Mouse (Mus musculus) liver, postnatal 0 days (tissue): ENCODE measurements at regions not wholly inside any gene's neighbourhood (a gene's known extent, or its start where the extent isn't known, plus 50 kb on each side); places are given as distances from the start of the nearest gene placed in this dataset.

Source experiments
- ATAC-seq: fragments of 200-750 bp; cut with Nextera tagmentation; 2 replicates; pipeline ENCODE4 v1.8.0; 2017; ENCODE audit warnings: mild to moderate bottlenecking, moderate library complexity
- DNase-seq: peaks from one replicate; pipeline ENCODE4 v3.0.0-alpha.2; 2016
- H3K27ac ChIP-seq: fragments of 300-500 bp; sonication (generic); 2 replicates; pipeline ENCODE4 v1.5.1; 2014; ENCODE audit warnings: antibody characterized with exemption, moderate library complexity, mild to moderate bottlenecking, low read depth
- H3K27me3 ChIP-seq: fragments of 300-500 bp; sonication (generic); 2 replicates; pipeline ENCODE4 v1.6.1; 2014; ENCODE audit warnings: low read length, control low read depth, mixed read lengths; ENCODE audit not compliant: insufficient read depth
- H3K36me3 ChIP-seq: fragments of 300-500 bp; sonication (generic); replicated peaks from 2 replicates; pipeline ENCODE4 v1.6.1; 2014; ENCODE audit warnings: mild to moderate bottlenecking, control low read depth, low read length, moderate library complexity, mixed read lengths; ENCODE audit not compliant: insufficient read depth
- H3K4me1 ChIP-seq: fragments of 300-500 bp; sonication (generic); 2 replicates; pipeline ENCODE4 v1.6.1; 2014; ENCODE audit warnings: antibody characterized with exemption, mild to moderate bottlenecking, control low read depth; ENCODE audit not compliant: insufficient read depth
- H3K4me2 ChIP-seq: fragments of 300-500 bp; sonication (generic); 2 replicates; pipeline ENCODE4 v1.6.1; 2014; ENCODE audit warnings: low read depth, mild to moderate bottlenecking, low read length, moderate library complexity, mixed read lengths
- H3K4me3 ChIP-seq: fragments of 300-500 bp; sonication (generic); 2 replicates; pipeline ENCODE4 v1.5.1; 2014; ENCODE audit warnings: low read depth, low read length
- H3K9ac ChIP-seq: fragments of 300-500 bp; sonication (generic); replicated peaks from 2 replicates; pipeline ENCODE4 v1.6.1; 2014; ENCODE audit warnings: mild to moderate bottlenecking, moderate library complexity
- H3K9me3 ChIP-seq: fragments of 300-500 bp; sonication (generic); 2 replicates; pipeline ENCODE4 v1.6.1; 2016; ENCODE audit warnings: mild to moderate bottlenecking, control low read depth, low read length, mixed read lengths
- CTCF ChIP-seq: sonication (generic); IDR thresholded peaks from 2 replicates; pipeline ENCODE4 v1.5.1; 2016; ENCODE audit warnings: antibody characterized with exemption, low read depth
- EP300 ChIP-seq: IDR thresholded peaks from 2 replicates; pipeline ENCODE4 v1.6.1; 2016; ENCODE audit warnings: antibody characterized with exemption, low read depth, mild to moderate bottlenecking
- WGBS: fragments of 180-500 bp; shearing (Covaris S2); extraction: QIAGEN DNeasy Blood & Tissue Kit; methylation state at CpG from one replicate; pipeline ENCODE4 v1.1.7; 2014; ENCODE audit not compliant: insufficient replicate concordance; 5-methylcytosine and 5-hydroxymethylcytosine counted together

- Histone ChIP-seq H3K4me1 (no peaks in the 10 kb centered on the region), H3K4me2 (no peak overlapping the region), H3K9ac (no peak overlapping the region), H3K27me3 (no peaks in the 10 kb centered on the region), H3K4me3 (no peak overlapping the region), H3K9me3 (no peaks in the 10 kb centered on the region), H3K36me3 (no peaks in the 10 kb centered on the region), H3K27ac (no peak overlapping the region)
- DNase-seq (no peak), ATAC-seq (no peak)
- TF ChIP-seq EP300 (no peak), CTCF (no peak)
- WGBS: 73% methylated on average over 2 of the region's 2 CpGs
Observed at GRCm38 (mm10) chr15:61184597-61184963, 261.8 kb upstream of the A1bg start.

- Histone ChIP-seq H3K27me3 (no peaks in the 10 kb centered on the region), H3K27ac (no peak overlapping the region), H3K9ac (no peak overlapping the region), H3K9me3 (no peaks in the 10 kb centered on the region), H3K36me3 (no peaks in the 10 kb centered on the region), H3K4me3 (no peak overlapping the region), H3K4me2 (no peak overlapping the region), H3K4me1 (no peaks in the 10 kb centered on the region)
- WGBS: 74% methylated on average over 11 of the region's 11 CpGs
- ATAC-seq: no peak
- TF ChIP-seq EP300 (no peak), CTCF (no peak)
- no peak for DNase-seq
Observed at GRCm38 (mm10) chr15:61183751-61184596, 261.2 kb upstream of the A1bg start.

GRCm38 (mm10) chr15:61183291-61183690 lies 260.5 kb upstream of the A1bg start:
- Histone ChIP-seq H3K27me3 (no peaks in the 10 kb centered on the region), H3K9me3 (no peaks in the 10 kb centered on the region), H3K27ac (no peak overlapping the region), H3K4me2 (no peak overlapping the region), H3K4me3 (no peak overlapping the region), H3K36me3 (no peaks in the 10 kb centered on the region), H3K4me1 (no peaks in the 10 kb centered on the region), H3K9ac (no peak overlapping the region)
- no peak for ATAC-seq
- 46% methylated on average over 5 of the region's 5 CpGs for WGBS
- TF ChIP-seq CTCF (no peak), EP300 (no peak)
- no peak for DNase-seq

- H3K4me1 ChIP-seq: no peaks in the 10 kb centered on the region
- no peaks in the 10 kb centered on the region for H3K27me3 ChIP-seq
- H3K4me2 ChIP-seq: no peak overlapping the region
- H3K9me3 ChIP-seq: no peaks in the 10 kb centered on the region
- 40% methylated on average over 1 of the region's 1 CpGs for WGBS
- no peak overlapping the region for H3K27ac ChIP-seq
- H3K4me3 ChIP-seq: no peak overlapping the region
- no peak for TF ChIP-seq EP300
- DNase-seq: no peak
- no peaks in the 10 kb centered on the region for H3K36me3 ChIP-seq
- no peak overlapping the region for H3K9ac ChIP-seq
- ATAC-seq: no peak
Observed at GRCm38 (mm10) chr15:61168842-61169416, 246.1 kb upstream of the A1bg start.

- ATAC-seq (no peak), DNase-seq (no peak)
- H3K9me3 ChIP-seq: no peaks in the 10 kb centered on the region
- no peak overlapping the region for H3K27ac ChIP-seq
- no peaks in the 10 kb centered on the region for H3K27me3 ChIP-seq
- H3K36me3 ChIP-seq: no peaks in the 10 kb centered on the region
- no peaks in the 10 kb centered on the region for H3K4me1 ChIP-seq
- WGBS: 66% methylated on average over 5 of the region's 5 CpGs
- no peak overlapping the region for H3K9ac ChIP-seq
- no peak for TF ChIP-seq CTCF
- TF ChIP-seq EP300: no peak
- no peak overlapping the region for H3K4me2 ChIP-seq
- H3K4me3 ChIP-seq: no peak overlapping the region
Observed at GRCm38 (mm10) chr15:61165050-61165449, 242.2 kb upstream of the A1bg start.

- Histone ChIP-seq H3K4me2 (no peak overlapping the region), H3K9me3 (no peaks in the 10 kb centered on the region), H3K36me3 (no peaks in the 10 kb centered on the region), H3K27ac (no peak overlapping the region), H3K4me1 (no peaks in the 10 kb centered on the region), H3K9ac (no peak overlapping the region), H3K4me3 (no peak overlapping the region), H3K27me3 (no peaks in the 10 kb centered on the region)
- ATAC-seq: no peak
- whole genome bisulfite sequencing: 53% methylated on average over 5 of the region's 5 CpGs
- DNase-seq: no peak
- TF ChIP-seq CTCF: no peak
- no peak for TF ChIP-seq EP300
Observed at GRCm38 (mm10) chr15:61161397-61161796, 238.6 kb upstream of the A1bg start.
